Mouse (Mus musculus): Measurements from ENCODE around the gene Dmc1. TPM values are rescaled to one million over a fixed set of nuclear protein-coding genes. Genes with fewer than 3 reads are reported as not detected.
A peak's percentile ranks its signal among the peaks of the same experiment; 100 is the strongest.

The Dmc1 gene
- polyA plus RNA-seq, 1 experiment from 2014 or later = 1.4 TPM

DNA sequence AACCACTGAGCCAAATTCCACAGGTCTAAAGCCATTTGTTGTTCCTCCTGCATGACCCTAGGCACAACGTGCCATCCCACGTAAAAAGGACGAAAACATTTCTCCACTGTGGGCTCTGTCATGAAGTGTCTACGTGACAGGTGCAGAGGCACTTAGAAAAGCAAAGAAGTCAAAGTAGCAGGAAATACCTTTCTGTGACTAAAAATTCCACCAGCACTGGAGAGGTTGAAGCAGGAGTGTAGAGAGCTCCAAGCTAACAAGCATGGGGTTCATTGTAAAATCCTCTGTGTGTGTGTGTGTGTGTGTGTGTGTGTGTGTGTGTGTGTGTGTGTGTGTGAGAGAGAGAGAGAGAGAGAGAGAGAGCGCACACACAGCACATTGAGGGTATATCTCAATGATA, 52.3 kb downstream of the Dmc1 start:
- no peaks in the 10 kb centered on the region for H3K4me1 ChIP-seq
- H3K9me3 ChIP-seq (replicated peaks) = no peaks in the 10 kb centered on the region
- no peak overlapping the region for H3K4me2 ChIP-seq
- H3K9ac ChIP-seq = no peak overlapping the region
- ATAC-seq = no peak
- H3K36me3 ChIP-seq (ENCODE audit: poor library complexity, severe bottlenecking) = no peaks in the 10 kb centered on the region
- no peak overlapping the region for H3K27ac ChIP-seq
- WGBS = 79% methylated on average over 5 of the region's 5 CpGs
- no peak overlapping the region for H3K4me3 ChIP-seq
- H3K27me3 ChIP-seq = 0 out of 2 replicates have a peak, but pooled peaks cover 5% of the 10 kb centered on the region

DNA sequence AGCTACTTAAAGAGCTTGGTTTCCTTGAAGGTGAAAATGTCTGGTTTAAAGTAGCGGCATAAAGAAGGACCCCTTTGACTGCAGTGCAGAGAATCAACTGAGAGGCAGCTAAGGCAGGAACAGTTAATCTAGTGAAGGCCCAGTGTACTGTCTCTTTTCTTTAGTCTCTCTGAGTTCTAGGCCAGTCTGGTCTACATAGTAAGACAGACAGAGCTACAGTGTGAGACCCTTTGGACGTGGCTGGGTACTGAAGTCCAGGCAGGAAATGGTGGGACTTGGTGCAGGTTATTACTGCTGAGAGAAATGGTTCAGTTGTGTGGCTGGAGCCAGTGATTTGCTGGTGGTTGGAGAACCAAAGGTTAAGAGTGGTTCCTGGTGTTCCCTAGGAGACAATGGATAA, 56.7 kb downstream of the Dmc1 start:
- H3K27me3 ChIP-seq = 0 out of 2 replicates have a peak, but pooled peaks cover 5% of the 10 kb centered on the region
- H3K36me3 ChIP-seq (ENCODE audit: poor library complexity, severe bottlenecking) = peaks cover 12% of the 10 kb centered on the region
- no peaks in the 10 kb centered on the region for H3K9me3 ChIP-seq (replicated peaks)
- H3K9ac ChIP-seq = no peak overlapping the region
- H3K4me2 ChIP-seq = no peak overlapping the region
- H3K4me1 ChIP-seq = peaks cover 26% of the 10 kb centered on the region
- ATAC-seq = no peak
- no peak overlapping the region for H3K4me3 ChIP-seq
- no peak overlapping the region for H3K27ac ChIP-seq
- WGBS = 96% methylated on average over 2 of the region's 2 CpGs

DNA sequence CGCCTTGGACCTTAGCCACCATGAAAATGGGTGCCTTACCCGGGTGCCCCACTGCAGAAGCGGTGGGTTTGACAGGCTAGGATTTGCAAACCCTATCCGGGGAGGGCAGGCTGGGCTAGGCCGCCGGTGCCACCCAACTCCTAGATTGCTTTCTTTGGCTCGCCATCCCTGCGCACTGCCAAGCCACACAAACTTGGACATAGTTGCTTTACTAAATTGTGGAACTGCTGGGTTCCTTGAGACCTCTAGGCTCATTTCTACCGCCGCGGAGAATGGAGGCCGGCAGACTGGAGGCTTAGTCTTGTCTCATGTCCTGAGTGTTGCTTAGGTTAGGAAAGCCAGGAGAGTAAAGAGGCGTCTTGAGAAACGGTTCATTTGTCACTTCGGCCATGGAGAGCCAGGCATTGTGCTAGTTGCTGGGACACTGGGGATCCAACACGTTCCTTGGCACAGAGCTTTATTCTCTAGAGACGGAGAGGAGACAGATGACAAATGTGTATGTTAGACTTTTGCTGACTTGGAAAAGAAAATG, 57.6 kb downstream of the Dmc1 start:
- H3K9me3 ChIP-seq (replicated peaks) = no peaks in the 10 kb centered on the region
- 79% methylated on average over 17 of the region's 17 CpGs for WGBS
- H3K27me3 ChIP-seq = 0 out of 2 replicates have a peak, but pooled peaks cover 3% of the 10 kb centered on the region
- peak overlapping the region; percentile 95 for H3K4me3 ChIP-seq
- ATAC-seq = no peak
- H3K4me2 ChIP-seq = peak overlapping the region; percentile 92
- H3K36me3 ChIP-seq (ENCODE audit: poor library complexity, severe bottlenecking) = peaks cover 21% of the 10 kb centered on the region
- peak overlapping the region; percentile 96 for H3K27ac ChIP-seq
- peak overlapping the region; percentile 61; the same call in 1 of the 2 replicates for H3K9ac ChIP-seq
- H3K4me1 ChIP-seq = peaks cover 29% of the 10 kb centered on the region

DNA sequence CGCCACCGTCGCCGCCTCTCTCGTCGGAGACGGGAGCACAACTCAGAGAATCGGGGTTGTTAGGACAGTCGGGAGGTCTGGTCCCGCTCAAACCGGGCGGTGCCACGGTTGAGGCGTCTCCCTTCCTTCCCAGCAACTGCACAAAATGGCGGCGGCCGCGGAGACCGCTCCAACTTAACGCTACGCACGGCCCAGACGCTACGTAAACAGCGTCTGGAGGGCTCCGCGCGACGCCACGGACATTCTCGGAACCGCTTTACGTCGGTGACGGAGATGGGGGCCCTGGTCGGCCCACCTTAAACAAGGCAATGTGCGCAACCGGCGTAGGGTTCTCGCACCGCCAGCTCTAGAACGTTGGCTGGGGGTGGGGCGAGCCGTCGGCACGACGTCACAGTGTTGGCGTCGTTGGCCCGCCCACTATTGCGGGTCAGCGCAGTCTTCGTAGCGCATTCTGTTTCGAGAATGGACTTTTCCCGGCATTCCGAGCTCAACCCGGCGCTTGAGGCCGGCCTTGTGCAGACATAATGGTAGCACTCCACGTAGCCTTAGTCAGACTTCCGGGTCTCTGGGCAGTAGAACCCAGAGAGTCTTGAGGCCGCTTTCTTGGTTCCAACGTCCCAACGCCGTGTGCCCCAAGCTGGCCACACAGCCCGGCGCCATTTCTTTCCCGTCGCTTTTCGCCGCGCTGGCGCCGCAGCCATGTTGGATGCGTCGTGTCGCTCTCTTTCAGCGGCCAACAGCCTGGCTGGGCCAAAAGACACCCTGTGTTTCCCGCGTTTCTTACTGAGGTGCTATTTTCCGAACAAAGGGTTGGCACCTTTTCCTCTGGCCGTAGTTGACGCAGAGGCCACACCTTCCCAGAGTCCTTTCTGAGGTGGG, 58.3 kb downstream of the Dmc1 start, which contains the start of gene Ddx17:
Gene Ddx17 (minus strand): TSS at position 332 of the 879 bp plus-strand sequence.
- Histone ChIP-seq H3K36me3 (ENCODE audit: poor library complexity, severe bottlenecking) (peaks cover 28% of the 10 kb centered on the region), H3K9me3 (replicated peaks) (no peaks in the 10 kb centered on the region), H3K27me3 (no peaks in the 10 kb centered on the region), H3K4me2 (peak within 1 kb of the TSS; percentile 92), H3K4me1 (peaks cover 29% of the 10 kb centered on the region), H3K4me3 (peak within 1 kb of the TSS; percentile 95), H3K27ac (peak within 1 kb of the TSS; percentile 98), H3K9ac (peak within 1 kb of the TSS; percentile 98)
- ATAC-seq = peak; percentile 99
- WGBS = 3% methylated on average over 84 of the region's 84 CpGs

DNA sequence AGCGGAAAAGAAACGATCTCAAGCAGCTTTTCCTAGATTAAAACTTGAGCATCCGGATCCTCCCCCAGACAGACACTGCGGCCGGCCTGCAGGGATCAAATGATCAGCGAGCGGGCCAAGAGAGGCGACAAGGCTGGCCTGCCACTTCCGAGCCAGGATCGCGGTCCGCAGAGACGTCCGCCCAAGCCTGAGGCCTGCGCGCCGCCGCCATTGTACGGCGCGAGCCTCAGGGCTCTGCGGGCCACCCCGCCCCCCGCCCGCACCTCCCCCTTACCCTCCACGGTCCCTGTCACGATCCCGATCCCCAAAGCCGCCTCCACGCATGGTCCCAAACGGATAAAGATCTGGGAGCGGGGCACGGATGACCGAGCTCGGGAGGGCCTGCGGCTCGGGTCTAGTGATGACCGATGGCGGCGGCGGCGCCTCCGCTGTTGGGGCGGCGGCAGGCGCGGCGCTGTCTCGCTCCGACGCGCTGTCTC, 58.9 kb downstream of the Dmc1 start:
- Histone ChIP-seq H3K4me1 (peaks cover 29% of the 10 kb centered on the region), H3K9me3 (replicated peaks) (no peaks in the 10 kb centered on the region), H3K27ac (peak overlapping the region; percentile 98), H3K9ac (peak overlapping the region; percentile 98), H3K4me3 (peak overlapping the region; percentile 95), H3K27me3 (no peaks in the 10 kb centered on the region), H3K36me3 (ENCODE audit: poor library complexity, severe bottlenecking) (peaks cover 34% of the 10 kb centered on the region), H3K4me2 (peak overlapping the region; percentile 92)
- under 1% methylated on average over 50 of the region's 52 CpGs for WGBS
- ATAC-seq = peak; percentile 67

DNA sequence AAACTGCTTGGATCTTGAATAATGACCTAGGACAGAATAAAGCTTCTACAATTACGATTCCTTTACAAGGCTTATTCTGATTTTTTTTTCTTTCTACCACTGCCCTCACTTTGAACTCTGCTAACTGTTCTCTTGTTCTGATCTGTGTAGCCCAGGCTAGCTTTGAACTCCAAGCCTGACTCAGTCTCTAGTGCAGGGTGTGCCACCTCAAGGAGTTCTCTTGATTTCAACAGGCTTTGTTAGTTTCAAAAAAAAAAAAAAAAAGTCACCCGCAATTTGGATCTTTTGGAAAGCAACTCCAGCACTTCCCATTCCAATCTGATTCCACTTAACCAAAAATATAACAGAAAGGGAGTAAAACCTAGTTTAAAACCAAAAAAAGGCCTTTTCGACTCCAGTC, 59.4 kb downstream of the Dmc1 start:
- Histone ChIP-seq H3K9me3 (replicated peaks) (no peaks in the 10 kb centered on the region), H3K36me3 (ENCODE audit: poor library complexity, severe bottlenecking) (peaks cover 38% of the 10 kb centered on the region), H3K4me1 (peaks cover 32% of the 10 kb centered on the region), H3K27ac (peak overlapping the region; percentile 98), H3K9ac (peak overlapping the region; percentile 98), H3K4me2 (peak overlapping the region; percentile 92), H3K27me3 (no peaks in the 10 kb centered on the region), H3K4me3 (peak overlapping the region; percentile 95)
- WGBS = 3% methylated on average over 3 of the region's 3 CpGs
- ATAC-seq = no peak

DNA sequence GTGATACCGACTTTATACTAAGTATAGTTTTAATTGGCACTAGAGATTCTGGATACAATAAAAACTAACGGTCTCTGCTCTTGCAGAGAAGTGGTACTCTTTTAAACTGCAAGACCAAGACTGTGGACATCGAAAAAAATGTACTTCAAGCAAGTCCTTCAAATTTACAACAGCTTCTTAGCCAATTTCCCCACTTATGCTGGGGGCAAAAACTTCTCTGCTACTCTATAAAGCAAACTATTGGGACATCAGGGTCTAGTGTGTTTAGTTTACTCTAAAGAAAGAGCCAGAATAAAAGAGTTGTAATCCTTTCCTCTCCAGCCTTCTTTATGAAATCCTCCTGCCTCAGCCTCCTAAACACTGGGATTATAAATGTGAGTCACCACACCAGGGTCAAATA, 60.9 kb downstream of the Dmc1 start:
- Histone ChIP-seq H3K4me3 (peak overlapping the region; percentile 95), H3K9ac (0 out of 2 replicates have a peak overlapping the region, but pooled peaks have one; percentile 16), H3K9me3 (replicated peaks) (no peaks in the 10 kb centered on the region), H3K36me3 (ENCODE audit: poor library complexity, severe bottlenecking) (peaks cover 53% of the 10 kb centered on the region), H3K4me2 (peak overlapping the region; percentile 92), H3K4me1 (peaks cover 36% of the 10 kb centered on the region), H3K27ac (no peak overlapping the region), H3K27me3 (no peaks in the 10 kb centered on the region)
- ATAC-seq = no peak
- WGBS = 94% methylated on average over 3 of the region's 3 CpGs

DNA sequence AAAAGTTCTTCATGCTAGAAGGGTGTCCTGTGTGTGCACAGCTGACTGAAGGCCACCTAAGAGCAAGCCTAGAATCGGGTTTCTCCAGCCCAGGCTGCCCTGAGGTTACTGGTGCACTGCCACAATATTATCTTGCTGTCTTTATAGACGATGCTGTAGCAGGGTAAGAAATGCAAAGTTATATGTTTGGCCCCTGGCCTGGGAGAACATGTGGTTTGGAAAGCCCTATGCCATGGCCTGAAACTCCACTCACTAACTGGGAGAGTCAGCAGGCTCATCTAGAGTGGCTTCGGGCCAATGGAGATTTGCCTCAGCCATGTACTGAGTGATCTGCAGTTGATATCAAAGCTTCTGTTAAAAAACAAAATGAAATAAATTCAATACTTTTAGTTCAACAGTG, 71.1 kb downstream of the Dmc1 start:
- no peak overlapping the region for H3K9ac ChIP-seq
- no peak overlapping the region for H3K4me3 ChIP-seq
- no peaks in the 10 kb centered on the region for H3K27me3 ChIP-seq
- no peak overlapping the region for H3K27ac ChIP-seq
- 94% methylated on average over 3 of the region's 3 CpGs for WGBS
- no peaks in the 10 kb centered on the region for H3K4me1 ChIP-seq
- H3K4me2 ChIP-seq = no peak overlapping the region
- H3K36me3 ChIP-seq (ENCODE audit: poor library complexity, severe bottlenecking) = peaks cover 100% of the 10 kb centered on the region
- ATAC-seq = no peak
- H3K9me3 ChIP-seq (replicated peaks) = no peaks in the 10 kb centered on the region

DNA sequence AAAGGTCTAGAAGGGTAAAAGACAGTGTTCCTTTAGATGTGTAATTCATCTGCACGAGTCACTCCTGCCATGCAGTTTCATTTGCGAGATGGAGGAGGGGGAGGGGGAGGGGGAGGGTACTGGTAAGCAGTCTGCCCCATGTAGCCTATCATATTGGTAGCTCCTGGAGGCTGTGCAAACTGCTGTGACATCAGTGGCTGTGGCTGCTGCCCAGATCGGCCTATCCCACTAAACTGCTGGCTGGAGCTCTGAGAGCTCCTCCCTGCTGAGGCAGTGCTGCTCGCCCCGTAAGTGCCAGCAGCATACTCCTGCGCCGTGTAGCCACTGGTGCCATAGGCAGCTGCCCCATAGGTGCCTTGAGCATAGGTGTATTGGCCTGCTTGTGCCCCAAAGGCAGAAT, 75.0 kb downstream of the Dmc1 start:
- Histone ChIP-seq H3K4me2 (no peak overlapping the region), H3K27ac (no peak overlapping the region), H3K9ac (no peak overlapping the region), H3K4me1 (no peaks in the 10 kb centered on the region), H3K27me3 (no peaks in the 10 kb centered on the region), H3K9me3 (replicated peaks) (no peaks in the 10 kb centered on the region), H3K4me3 (no peak overlapping the region), H3K36me3 (ENCODE audit: poor library complexity, severe bottlenecking) (peaks cover 95% of the 10 kb centered on the region)
- 86% methylated on average over 7 of the region's 7 CpGs for WGBS
- ATAC-seq = no peak

DNA sequence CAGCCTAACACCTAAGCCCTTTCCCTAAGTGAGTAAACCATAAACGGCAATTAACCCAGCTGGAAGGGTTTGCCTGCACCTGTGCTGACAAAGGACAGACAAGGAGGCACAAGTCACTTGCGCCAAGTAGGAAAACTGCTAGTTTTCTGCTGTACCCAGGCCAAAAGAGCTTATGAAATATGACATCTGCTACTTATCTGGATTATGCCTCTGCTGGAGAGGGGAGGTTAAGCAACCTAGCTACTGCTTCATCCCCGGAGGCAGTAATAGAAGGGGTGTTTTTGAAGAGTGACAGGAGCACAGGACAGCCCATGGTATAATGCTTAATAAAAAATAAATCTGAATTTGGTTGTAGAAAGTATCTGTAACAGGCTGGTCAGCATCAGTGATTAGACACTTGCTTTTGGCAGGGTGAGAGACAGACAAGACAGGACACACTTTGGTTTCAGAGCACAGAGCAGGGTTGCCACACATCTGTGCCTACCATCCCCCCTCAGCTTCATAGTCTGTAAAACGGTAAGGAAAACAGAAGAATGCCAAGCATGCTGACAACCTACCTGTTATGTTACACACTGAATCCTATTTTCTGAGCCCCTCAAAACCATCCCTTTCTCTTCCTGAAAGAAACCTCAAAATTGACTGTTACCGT, 76.8 kb downstream of the Dmc1 start:
- H3K9ac ChIP-seq = no peak overlapping the region
- ATAC-seq = no peak
- H3K9me3 ChIP-seq (replicated peaks) = no peaks in the 10 kb centered on the region
- H3K27ac ChIP-seq = no peak overlapping the region
- WGBS = 80% methylated on average over 5 of the region's 5 CpGs
- peaks cover 77% of the 10 kb centered on the region for H3K36me3 ChIP-seq (ENCODE audit: poor library complexity, severe bottlenecking)
- H3K4me2 ChIP-seq = no peak overlapping the region
- H3K4me3 ChIP-seq = no peak overlapping the region
- H3K27me3 ChIP-seq = no peaks in the 10 kb centered on the region
- no peaks in the 10 kb centered on the region for H3K4me1 ChIP-seq

DNA sequence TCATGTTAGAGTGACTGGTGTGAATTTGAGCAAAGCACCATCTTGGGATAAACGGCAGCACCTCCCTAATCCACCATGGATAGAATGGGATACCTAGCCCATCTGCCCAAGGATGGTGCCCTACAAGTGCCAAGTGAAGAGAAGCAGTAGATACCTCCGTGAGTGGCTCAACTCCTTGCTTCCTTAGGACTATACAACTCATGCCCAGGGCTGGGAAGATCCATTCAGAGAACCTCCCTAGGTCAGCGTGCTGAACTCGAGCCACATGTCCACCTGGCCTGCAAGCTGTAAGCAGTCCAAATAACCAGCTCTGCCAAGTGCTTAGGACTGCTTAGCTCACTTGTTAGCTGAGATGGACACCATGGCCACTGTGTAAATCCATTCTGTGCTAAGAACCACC, 77.7 kb downstream of the Dmc1 start:
- H3K27ac ChIP-seq = no peak overlapping the region
- H3K9ac ChIP-seq = no peak overlapping the region
- H3K4me3 ChIP-seq = no peak overlapping the region
- peaks cover 67% of the 10 kb centered on the region for H3K36me3 ChIP-seq (ENCODE audit: poor library complexity, severe bottlenecking)
- H3K27me3 ChIP-seq = no peaks in the 10 kb centered on the region
- H3K4me2 ChIP-seq = no peak overlapping the region
- no peak for ATAC-seq
- H3K4me1 ChIP-seq = no peaks in the 10 kb centered on the region
- WGBS = 72% methylated on average over 4 of the region's 4 CpGs
- no peaks in the 10 kb centered on the region for H3K9me3 ChIP-seq (replicated peaks)

Data from forebrain, embryonic 13.5 days (tissue).